Mouse (Mus musculus) heart, adult 9 months (tissue): Measurements from ENCODE around the gene Gm21866.
"Not testable (repeated sequence)": the region's sequence is repeated elsewhere in the genome, so short reads cannot be mapped to it uniquely, and the experiment has no call there.

Experiments
- DNase-seq, 2 experiments: peaks; one replicate each; pipeline ENCODE4 v3.0.0; 2022; ENCODE audit warnings: low spot score in 2 of 2

Gene Gm21866

GRCm38 (mm10) chrY:13465479-13465878 is at the start of gene Gm21866:
Gm21866 (minus strand) TSS chrY:13465579.
- not testable (repeated sequence) for DNase-seq

GRCm38 (mm10) chrY:13493726-13494125 is 28.3 kb upstream of the Gm21866 start, which contains the start of gene Gm20773:
Gm20773 (plus strand) TSS chrY:13494026.
- not testable (repeated sequence) for DNase-seq
